In the genomic region with DNA sequence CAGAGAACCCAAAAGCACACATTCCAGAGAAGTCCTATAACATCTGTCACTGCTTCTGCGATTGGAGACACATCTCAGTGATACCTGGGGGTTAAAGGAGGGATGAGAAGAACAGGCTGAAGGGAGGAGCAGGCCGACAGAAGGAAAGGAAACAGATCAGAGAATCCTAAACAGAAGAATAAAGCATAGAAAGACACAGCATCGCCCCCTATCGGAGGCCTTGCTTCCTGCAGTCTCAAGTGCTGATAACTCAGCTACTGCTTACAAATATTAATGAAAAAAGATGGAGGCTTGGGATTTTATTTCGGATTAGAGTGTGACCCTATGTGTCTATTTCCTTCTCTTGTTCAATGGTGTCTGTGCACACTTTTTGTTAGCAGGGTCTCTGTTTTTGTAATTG, we compare ENCODE assay signal across 12 mouse cellular contexts.
DNase-seq lines count a peak whose midpoint lies in the region; ATAC-seq lines count a peak whose summit lies in the region.
"Had no signal": no experiment of that assay in that cellular context is flagged by ENCODE, and none has a peak within 500 bp of the region (broad histone marks: within the 10 kb centered on the region; RNA-seq: fewer than 3 reads in every experiment).

No protein-coding gene starts in this region.

- no peaks in the 10 kb centered on the region for H3K9me3 ChIP-seq in limb, embryonic 11.5 days (ENCODE audit: control insufficient read depth, low read length)
- no peaks in the 10 kb centered on the region for H3K9me3 ChIP-seq in limb, embryonic 10.5 days (replicated peaks)
- H3K9me3 ChIP-seq: embryonic facial prominence, embryonic 10.5 days; G1E; heart, embryonic 13.5 days had no signal

- 60% methylated on average over 5 of the region's 5 CpGs for WGBS in limb, embryonic 11.5 days
- WGBS in limb, embryonic 10.5 days, result 57% methylated on average over 5 of the region's 5 CpGs

- no peak overlapping the region for H3K9ac ChIP-seq in limb, embryonic 11.5 days (ENCODE audit: low read length)
- H3K9ac ChIP-seq: heart, embryonic 13.5 days had no signal

- H3K4me3 ChIP-seq in limb, embryonic 11.5 days (ENCODE audit: low read depth, low read length), result no peak overlapping the region
- H3K4me3 ChIP-seq in limb, embryonic 10.5 days, result no peak overlapping the region
- H3K4me3 ChIP-seq: embryonic facial prominence, embryonic 10.5 days; heart, embryonic 13.5 days had no signal

- no peaks in the 10 kb centered on the region for H3K27me3 ChIP-seq in limb, embryonic 11.5 days (ENCODE audit: control insufficient read depth, insufficient read depth, low read length)
- H3K27me3 ChIP-seq in limb, embryonic 10.5 days (ENCODE audit: low read depth, poor library complexity, severe bottlenecking), result no peaks in the 10 kb centered on the region
- H3K27me3 ChIP-seq: heart, embryonic 13.5 days had no signal

- peaks cover 13% of the 10 kb centered on the region for H3K4me1 ChIP-seq in limb, embryonic 11.5 days (ENCODE audit: control insufficient read depth, insufficient read depth, low read length)
- H3K4me1 ChIP-seq in limb, embryonic 10.5 days, result peaks cover 46% of the 10 kb centered on the region

- H3K4me2 ChIP-seq in limb, embryonic 11.5 days (ENCODE audit: low read depth, severe bottlenecking), result no peak overlapping the region
- H3K4me2 ChIP-seq: heart, embryonic 13.5 days had no signal

- no peak for ATAC-seq in limb, embryonic 11.5 days (ENCODE audit: insufficient number of reproducible peaks, low FRiP score, low TSS enrichment, low read depth)
- no peak for ATAC-seq in frontal cortex, adult (ENCODE audit: low TSS enrichment)
- ATAC-seq in activated CD4-positive, CD25-positive, alpha-beta regulatory T cell, adult 4 months, result no peak

- no peak overlapping the region for H3K27ac ChIP-seq in limb, embryonic 11.5 days (replicated peaks; ENCODE audit: low read depth, low read length)
- no peak overlapping the region for H3K27ac ChIP-seq in limb, embryonic 10.5 days
- H3K27ac ChIP-seq: embryonic facial prominence, embryonic 10.5 days; heart, embryonic 13.5 days had no signal

- H3K36me3 ChIP-seq in limb, embryonic 11.5 days (ENCODE audit: control insufficient read depth, insufficient read depth, low read length), result no peaks in the 10 kb centered on the region
- H3K36me3 ChIP-seq in limb, embryonic 10.5 days, result no peaks in the 10 kb centered on the region
- H3K36me3 ChIP-seq: embryonic facial prominence, embryonic 10.5 days; G1E; heart, embryonic 13.5 days had no signal

- DNase-seq in embryo, embryonic 10 days (ENCODE audit: low spot score), result peak; percentile 36
- no peak for DNase-seq in embryo, embryonic 9.5 days (ENCODE audit: extremely low spot score)
- DNase-seq in limb, embryonic 11.5 days (ENCODE audit: low spot score), result peak; percentile 39
- DNase-seq in limb, embryonic 10.5 days (ENCODE audit: low spot score), result no peak
- DNase-seq in R1 (ENCODE audit: low read depth, low spot score), result peak; percentile 47
- DNase-seq in retina, embryonic 14.5 days (ENCODE audit: low spot score), result peak; percentile 73
- DNase-seq: layer of hippocampus, postnatal 36 days had no signal

Comparison
In these comparisons a context has a peak if more than half of its experiments do, and no peak if none do; other contexts are left out.
1. DNase-seq: peak in embryo, embryonic 10 days (single experiment), limb, embryonic 11.5 days (single experiment), R1 (single experiment) and retina, embryonic 14.5 days (single experiment); none in embryo, embryonic 9.5 days (single experiment) and limb, embryonic 10.5 days (single experiment).